Mouse (Mus musculus) heart, embryonic 15.5 days (tissue): ENCODE results near the gene Atp6v0a2. TPM values are rescaled to one million over a fixed set of nuclear protein-coding genes. Genes with fewer than 3 reads are reported as not detected.

Experiments used
- ATAC-seq: fragments of 200-750 bp; cut with Nextera tagmentation; replicated peaks from 2 replicates; pipeline ENCODE4 v1.8.0; 2017; ENCODE audit warnings: low read depth, moderate TSS enrichment; ENCODE audit not compliant: insufficient number of reproducible peaks, insufficient read depth, low FRiP score
- H3K27ac ChIP-seq: fragments of 300-500 bp; sonication (generic); 2 replicates; pipeline ENCODE4 v1.5.1; 2015; ENCODE audit warnings: mild to moderate bottlenecking, inconsistent platforms
- H3K27me3 ChIP-seq: fragments of 300-500 bp; sonication (generic); 2 replicates; pipeline ENCODE4 v1.6.1; 2015; ENCODE audit warnings: inconsistent platforms
- H3K36me3 ChIP-seq: fragments of 300-500 bp; sonication (generic); 2 replicates; pipeline ENCODE4 v1.6.1; 2015; ENCODE audit warnings: mild to moderate bottlenecking, inconsistent platforms
- H3K4me1 ChIP-seq: fragments of 300-500 bp; sonication (generic); replicated peaks from 2 replicates; pipeline ENCODE4 v1.6.1; 2015; ENCODE audit warnings: inconsistent platforms
- H3K4me2 ChIP-seq: fragments of 300-500 bp; sonication (generic); 2 replicates; pipeline ENCODE4 v1.6.1; 2015; ENCODE audit warnings: inconsistent platforms, mild to moderate bottlenecking, moderate library complexity
- H3K4me3 ChIP-seq: fragments of 300-500 bp; sonication (generic); 2 replicates; pipeline ENCODE4 v1.5.1; 2015; ENCODE audit warnings: mild to moderate bottlenecking, inconsistent platforms
- H3K9ac ChIP-seq: fragments of 300-500 bp; sonication (generic); 2 replicates; pipeline ENCODE4 v1.6.1; 2015; ENCODE audit warnings: mild to moderate bottlenecking, inconsistent platforms
- H3K9me3 ChIP-seq: fragments of 300-500 bp; sonication (generic); replicated peaks from 2 replicates; pipeline ENCODE4 v1.6.1; 2016; ENCODE audit warnings: inconsistent platforms
- WGBS: fragments of 180-500 bp; shearing (Covaris S2); methylation state at CpG from one replicate; pipeline ENCODE4 v1.1.7; 2015; ENCODE audit warnings: mixed read lengths; 5-methylcytosine and 5-hydroxymethylcytosine counted together
- polyA plus RNA-seq: library from polyadenylated mRNA; unstranded; fragments of >200 nt; fragmentation: Nextera tagmentation; extraction: Ambion mirVana; gene quantifications from 2 replicates; pipeline ENCODE4 v1.2.1, GENCODE M21; 2015

Atp6v0a2 gene
- polyA plus RNA-seq, 1 experiment from 2014 or later: 26.6 TPM

DNA sequence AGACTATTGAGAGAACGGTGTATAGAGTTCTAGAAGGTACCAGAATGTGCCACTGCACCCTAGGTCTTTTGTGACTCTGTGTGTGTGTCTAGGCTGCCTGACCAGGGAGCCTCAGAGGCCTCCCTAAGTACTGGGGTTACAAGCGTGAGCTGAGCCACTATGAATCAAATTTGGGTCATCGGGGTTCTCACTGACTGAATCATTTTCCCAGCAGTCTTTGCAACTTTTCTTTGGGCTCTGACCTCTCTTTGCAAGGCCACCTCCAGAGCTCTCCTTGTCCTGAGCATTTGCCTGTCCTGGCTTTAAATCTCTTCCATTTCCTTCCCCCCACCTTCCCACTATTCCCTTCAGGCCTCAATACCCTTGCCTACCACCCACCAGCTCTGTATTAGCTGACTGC is 115.5 kb downstream of the Atp6v0a2 start:
- no peak overlapping the region for H3K4me2 ChIP-seq
- no peaks in the 10 kb centered on the region for H3K4me1 ChIP-seq
- H3K27ac ChIP-seq: no peak overlapping the region
- H3K27me3 ChIP-seq: no peaks in the 10 kb centered on the region
- WGBS: 88% methylated on average over 3 of the region's 3 CpGs
- no peak for ATAC-seq
- no peaks in the 10 kb centered on the region for H3K36me3 ChIP-seq
- no peak overlapping the region for H3K9ac ChIP-seq
- H3K9me3 ChIP-seq: no peaks in the 10 kb centered on the region
- no peak overlapping the region for H3K4me3 ChIP-seq

DNA sequence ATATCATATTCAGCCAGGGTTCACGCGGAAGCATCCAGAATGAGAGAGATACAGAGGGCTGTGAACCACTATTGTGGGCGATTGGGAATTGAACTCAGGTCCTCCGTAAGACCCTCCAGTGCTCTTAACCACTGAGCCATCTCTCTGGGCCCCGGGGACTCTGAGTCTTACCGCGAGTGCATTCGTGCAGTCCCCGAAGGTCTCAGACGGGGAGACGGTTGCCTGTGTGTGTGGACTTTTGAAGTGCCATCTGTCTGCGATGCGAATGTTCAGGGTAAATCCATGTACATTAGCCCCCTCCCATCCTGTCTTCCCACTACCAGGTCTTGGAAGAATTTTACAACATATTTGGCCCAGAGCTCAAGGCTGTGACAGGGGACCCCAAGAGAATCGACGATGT is 117.8 kb downstream of the Atp6v0a2 start:
- Histone ChIP-seq H3K27me3 (no peaks in the 10 kb centered on the region), H3K36me3 (no peaks in the 10 kb centered on the region), H3K9me3 (no peaks in the 10 kb centered on the region), H3K4me2 (no peak overlapping the region), H3K9ac (no peak overlapping the region), H3K27ac (no peak overlapping the region), H3K4me1 (no peaks in the 10 kb centered on the region), H3K4me3 (no peak overlapping the region)
- no peak for ATAC-seq
- WGBS: 89% methylated on average over 15 of the region's 15 CpGs

DNA sequence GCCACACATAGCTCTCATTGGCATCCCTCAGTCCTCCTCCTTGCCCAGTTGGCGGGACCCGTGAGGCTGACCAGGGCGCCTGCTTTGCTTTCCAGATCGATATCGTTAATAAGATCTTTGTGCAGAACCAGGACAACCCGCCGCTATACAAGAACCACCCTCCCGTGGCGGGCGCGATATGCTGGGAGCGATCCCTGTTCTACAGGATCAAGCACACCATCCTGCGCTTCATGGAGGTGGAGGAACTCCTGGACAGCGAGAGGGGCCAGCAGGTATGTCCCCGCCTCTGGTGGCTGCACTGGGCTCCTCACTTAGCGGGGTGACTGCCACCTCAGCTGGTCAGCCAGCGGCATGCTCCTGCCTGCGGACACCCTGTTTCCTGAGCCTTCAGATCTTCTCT is 119.9 kb downstream of the Atp6v0a2 start:
- Histone ChIP-seq H3K36me3 (no peaks in the 10 kb centered on the region), H3K27me3 (no peaks in the 10 kb centered on the region), H3K27ac (no peak overlapping the region), H3K4me1 (no peaks in the 10 kb centered on the region), H3K4me2 (no peak overlapping the region), H3K9ac (no peak overlapping the region), H3K4me3 (no peak overlapping the region), H3K9me3 (no peaks in the 10 kb centered on the region)
- ATAC-seq: no peak
- 75% methylated on average over 18 of the region's 18 CpGs for whole genome bisulfite sequencing

DNA sequence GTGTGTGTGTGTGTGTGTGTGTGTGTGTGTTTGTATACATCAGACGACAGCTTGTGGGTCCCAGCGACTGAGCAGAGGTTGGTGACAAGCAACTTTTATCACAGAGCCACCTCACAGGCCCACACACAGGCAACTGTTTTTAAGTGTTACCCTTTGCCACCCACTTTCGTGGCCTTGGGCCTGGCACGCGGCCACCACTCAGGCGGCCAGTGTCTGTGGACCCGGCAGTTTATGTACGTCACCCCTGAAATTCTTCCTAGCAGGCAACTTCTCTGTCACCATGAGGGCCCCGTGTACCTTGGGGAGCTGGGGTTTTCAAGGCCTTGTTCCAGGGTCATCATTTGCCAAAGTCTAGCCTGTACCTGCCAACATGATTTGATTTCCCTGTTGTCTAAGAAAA is 123.3 kb downstream of the Atp6v0a2 start:
- no peaks in the 10 kb centered on the region for H3K4me1 ChIP-seq
- no peak overlapping the region for H3K4me3 ChIP-seq
- H3K27me3 ChIP-seq: no peaks in the 10 kb centered on the region
- H3K27ac ChIP-seq: no peak overlapping the region
- no peaks in the 10 kb centered on the region for H3K36me3 ChIP-seq
- 74% methylated on average over 9 of the region's 9 CpGs for WGBS
- no peak for ATAC-seq
- H3K4me2 ChIP-seq: no peak overlapping the region
- H3K9ac ChIP-seq: no peak overlapping the region
- H3K9me3 ChIP-seq: no peaks in the 10 kb centered on the region

DNA sequence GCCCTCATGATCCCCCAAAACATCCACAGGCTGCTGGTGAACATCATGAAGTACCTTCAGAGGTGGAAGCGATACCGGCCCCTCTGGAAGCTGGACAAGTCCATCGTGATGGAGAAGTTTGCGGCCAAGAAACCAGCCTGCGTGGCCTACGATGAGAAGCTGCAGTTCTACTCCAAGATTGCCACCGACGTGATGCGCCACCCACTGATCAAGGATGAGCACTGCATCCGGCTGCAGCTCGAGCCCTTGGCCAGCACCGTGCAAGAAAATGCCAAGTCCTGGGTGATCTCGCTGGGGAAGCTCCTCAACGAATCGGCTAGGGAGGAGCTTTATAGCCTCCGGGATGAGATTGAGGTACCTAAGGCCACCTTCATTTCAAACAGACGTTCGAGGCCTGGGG is 132.6 kb downstream of the Atp6v0a2 start:
- no peak for ATAC-seq
- no peaks in the 10 kb centered on the region for H3K27me3 ChIP-seq
- H3K4me3 ChIP-seq: no peak overlapping the region
- no peak overlapping the region for H3K27ac ChIP-seq
- no peaks in the 10 kb centered on the region for H3K36me3 ChIP-seq
- no peaks in the 10 kb centered on the region for H3K9me3 ChIP-seq
- no peaks in the 10 kb centered on the region for H3K4me1 ChIP-seq
- no peak overlapping the region for H3K9ac ChIP-seq
- H3K4me2 ChIP-seq: no peak overlapping the region
- WGBS: 53% methylated on average over 18 of the region's 18 CpGs

DNA sequence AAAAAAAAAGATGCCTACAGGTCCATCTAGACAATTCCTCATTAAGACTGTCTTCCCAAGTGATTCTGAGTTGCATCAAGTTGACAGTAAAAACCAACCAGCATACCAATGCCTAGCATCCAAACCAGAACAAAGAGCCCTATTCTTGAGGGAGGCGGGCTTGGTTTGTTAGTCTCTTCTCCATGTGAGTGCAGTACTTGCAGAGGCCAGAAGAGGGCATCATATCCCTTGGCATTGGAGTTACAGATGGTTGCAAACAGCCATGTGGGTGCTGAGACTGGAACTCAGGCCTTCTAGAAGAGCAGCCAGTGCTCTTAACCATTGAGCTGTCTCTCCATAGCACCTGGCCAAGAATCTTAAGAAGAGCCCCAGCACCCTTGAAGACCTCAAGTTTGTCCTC is 133.4 kb downstream of the Atp6v0a2 start:
- no peak overlapping the region for H3K9ac ChIP-seq
- H3K9me3 ChIP-seq: no peaks in the 10 kb centered on the region
- no peaks in the 10 kb centered on the region for H3K27me3 ChIP-seq
- ATAC-seq: no peak
- H3K27ac ChIP-seq: no peak overlapping the region
- 84% methylated on average over 1 of the region's 1 CpGs for WGBS
- no peak overlapping the region for H3K4me3 ChIP-seq
- no peaks in the 10 kb centered on the region for H3K4me1 ChIP-seq
- no peak overlapping the region for H3K4me2 ChIP-seq
- H3K36me3 ChIP-seq: no peaks in the 10 kb centered on the region

Other genes with a start within 250 kb of the Atp6v0a2 start
- gene Sbno1, start 202.6 kb upstream of the Atp6v0a2 start, polyA plus RNA-seq: 57.8 and 65.5 TPM in 2 replicates
- gene Kmt5a, start 188.6 kb upstream of the Atp6v0a2 start, polyA plus RNA-seq: 63.3 and 74.6 TPM in 2 replicates
- gene Rilpl2, start 150.2 kb upstream of the Atp6v0a2 start, polyA plus RNA-seq: 15.0 and 20.9 TPM in 2 replicates
- 19.2 and 20.7 TPM in 2 replicates for gene Snrnp35, start 145.4 kb upstream of the Atp6v0a2 start, polyA plus RNA-seq
- 26.5 and 27.8 TPM in 2 replicates for gene Rilpl1, start 97.2 kb upstream of the Atp6v0a2 start, polyA plus RNA-seq
- gene Tmed2, start 87.9 kb upstream of the Atp6v0a2 start, polyA plus RNA-seq: 409 and 423 TPM in 2 replicates
- 6.7 and 8.7 TPM in 2 replicates for gene Ddx55, start 75.7 kb upstream of the Atp6v0a2 start, polyA plus RNA-seq
- gene Eif2b1, start 49.4 kb upstream of the Atp6v0a2 start, polyA plus RNA-seq: 51.2 and 53.6 TPM in 2 replicates
- gene Gtf2h3, start 49.4 kb upstream of the Atp6v0a2 start, polyA plus RNA-seq: 28.9 and 34.5 TPM in 2 replicates
- 0.04 and 0.05 TPM in 2 replicates for gene Dnah10, start 96.5 kb downstream of the Atp6v0a2 start, polyA plus RNA-seq
- gene Ccdc92, start 233.8 kb downstream of the Atp6v0a2 start, polyA plus RNA-seq: 2.8 and 5.0 TPM in 2 replicates
- 52.2 and 62.3 TPM in 2 replicates for gene Zfp664, start 234.1 kb downstream of the Atp6v0a2 start, polyA plus RNA-seq